In the genomic region with DNA sequence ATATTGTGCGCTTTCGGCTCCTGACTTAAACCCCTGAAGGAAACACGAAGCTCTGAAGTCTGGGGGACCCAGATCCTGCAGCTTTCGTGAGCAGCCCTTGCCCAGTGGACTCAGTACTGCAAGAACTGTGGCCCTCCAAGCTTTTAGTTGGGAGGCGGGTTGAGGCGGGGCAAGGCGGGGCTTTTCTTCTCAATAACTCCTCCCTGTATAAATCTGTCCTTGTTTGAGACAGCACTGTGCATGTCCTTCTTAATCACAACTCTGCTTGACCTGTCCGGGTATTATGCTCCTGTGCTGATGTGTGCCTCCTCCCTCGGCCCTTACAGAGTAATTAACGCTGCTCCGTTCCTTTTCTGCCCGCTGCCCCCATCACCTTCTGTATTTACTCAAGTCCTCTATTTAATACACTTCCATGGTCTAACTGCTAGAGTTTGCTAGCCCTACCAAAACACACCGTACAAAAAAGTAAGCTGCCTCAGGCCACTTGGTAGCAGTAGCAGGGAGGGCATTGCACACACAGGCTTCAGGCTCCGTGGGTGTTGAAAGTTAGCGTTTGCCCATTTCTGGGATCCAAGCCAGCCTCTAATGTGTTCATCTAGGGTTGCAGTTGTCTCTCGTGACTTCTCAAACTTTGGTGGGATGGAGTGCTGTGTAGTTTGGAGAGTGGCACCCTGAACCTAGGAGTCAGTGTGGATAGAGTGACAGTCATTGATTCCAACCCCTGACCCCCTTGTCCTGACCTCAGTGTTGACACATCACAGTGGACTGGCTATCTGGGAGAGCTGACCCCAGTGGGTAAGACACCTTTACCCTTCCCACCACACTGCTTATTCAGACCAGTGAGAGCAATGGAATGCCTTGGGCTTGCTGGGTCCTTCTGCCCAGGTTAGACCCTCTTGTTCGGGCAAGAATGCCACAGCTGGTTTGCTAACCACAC, we compare ENCODE assay signal across 13 mouse cellular contexts. TPM values are rescaled to one million over a fixed set of nuclear protein-coding genes. Genes with fewer than 3 reads are reported as not detected.
DNase-seq lines count a peak whose midpoint lies in the region; ATAC-seq and TF ChIP-seq lines count a peak whose summit lies in the region.
"Had no signal": no experiment of that assay in that cellular context is flagged by ENCODE, and none has a peak within 500 bp of the region (broad histone marks: within the 10 kb centered on the region; RNA-seq: fewer than 3 reads in every experiment).

No protein-coding gene starts in this region.

- H3K4me1 ChIP-seq in heart, adult 2 months (ENCODE audit: control insufficient read depth, insufficient read depth, low read length): peaks cover 9% of the 10 kb centered on the region
- peaks cover 33% of the 10 kb centered on the region for H3K4me1 ChIP-seq in embryonic facial prominence, embryonic 15.5 days
- peaks cover 10% of the 10 kb centered on the region for H3K4me1 ChIP-seq in liver, embryonic 11.5 days (replicated peaks; ENCODE audit: control insufficient read depth, insufficient read depth, low read length)
- H3K4me1 ChIP-seq in midbrain, embryonic 16.5 days (ENCODE audit: control insufficient read depth, insufficient read depth, low read length): no peaks in the 10 kb centered on the region

- H3K4me2 ChIP-seq in embryonic facial prominence, embryonic 15.5 days (replicated peaks): no peak overlapping the region
- no peak overlapping the region for H3K4me2 ChIP-seq in liver, embryonic 11.5 days
- H3K4me2 ChIP-seq in midbrain, embryonic 16.5 days (ENCODE audit: low read length): no peak overlapping the region

- TF ChIP-seq EP300 in heart, adult 2 months (IDR thresholded peaks at IDR 0.05; ENCODE audit: insufficient read depth, low read depth, low read length): no peak

- intact Hi-C loops in heart, adult 2 months (cut with DNase I): loop anchor here (5.0 kb wide), 3 partner anchors 400 to 490 kb away; no protein-coding TSS in a partner anchor
- intact Hi-C loops in heart, postnatal 25 days (cut with DNase I): loop anchor here (5.0 kb wide), 2 partner anchors 115 to 485 kb away; no protein-coding TSS in a partner anchor

- no peak overlapping the region for H3K4me3 ChIP-seq in heart, adult 2 months
- H3K4me3 ChIP-seq in embryonic facial prominence, embryonic 15.5 days (replicated peaks): no peak overlapping the region
- no peak overlapping the region for H3K4me3 ChIP-seq in liver, embryonic 11.5 days (ENCODE audit: low read depth, low read length)
- H3K4me3 ChIP-seq in midbrain, embryonic 16.5 days (ENCODE audit: low read depth, low read length): no peak overlapping the region
- H3K4me3 ChIP-seq: hindbrain, embryonic 10.5 days had no signal

- H3K9me3 ChIP-seq in embryonic facial prominence, embryonic 15.5 days (replicated peaks): no peaks in the 10 kb centered on the region
- no peaks in the 10 kb centered on the region for H3K9me3 ChIP-seq in liver, embryonic 11.5 days (ENCODE audit: control insufficient read depth, low read length)
- H3K9me3 ChIP-seq in midbrain, embryonic 16.5 days (replicated peaks; ENCODE audit: control insufficient read depth, low read length, poor library complexity, severe bottlenecking): 0 out of 2 replicates have a peak, but pooled peaks cover 4% of the 10 kb centered on the region
- H3K9me3 ChIP-seq: hindbrain, embryonic 10.5 days had no signal

- no peak for TF ChIP-seq POLR2A in heart, adult 2 months (IDR thresholded peaks at IDR 0.05; ENCODE audit: insufficient read depth, low read depth, low read length)

- TF ChIP-seq CTCF in heart, adult 2 months (IDR thresholded peaks at IDR 0.05): no peak

- no peaks in the 10 kb centered on the region for H3K79me2 ChIP-seq in heart, adult 2 months (replicated peaks; ENCODE audit: control insufficient read depth, insufficient read depth, low read length)

- no peaks in the 10 kb centered on the region for H3K27me3 ChIP-seq in heart, adult 2 months (ENCODE audit: control insufficient read depth, insufficient read depth, low read length)
- H3K27me3 ChIP-seq in embryonic facial prominence, embryonic 15.5 days: no peaks in the 10 kb centered on the region
- no peaks in the 10 kb centered on the region for H3K27me3 ChIP-seq in liver, embryonic 11.5 days (replicated peaks; ENCODE audit: control insufficient read depth, insufficient read depth, low read length)
- no peaks in the 10 kb centered on the region for H3K27me3 ChIP-seq in midbrain, embryonic 16.5 days (ENCODE audit: control insufficient read depth, insufficient read depth, low read depth, low read length)

- H3K9ac ChIP-seq in heart, adult 2 months (ENCODE audit: low read depth, low read length): no peak overlapping the region
- no peak overlapping the region for H3K9ac ChIP-seq in embryonic facial prominence, embryonic 15.5 days
- H3K9ac ChIP-seq in liver, embryonic 11.5 days (ENCODE audit: low read depth, low read length): no peak overlapping the region
- no peak overlapping the region for H3K9ac ChIP-seq in midbrain, embryonic 16.5 days (ENCODE audit: low read depth, low read length)

- H3K27ac ChIP-seq in heart, adult 2 months: peak overlapping the region; percentile 51
- H3K27ac ChIP-seq in embryonic facial prominence, embryonic 15.5 days (replicated peaks): peak overlapping the region; percentile 69
- 0 out of 2 replicates have a peak overlapping the region, but pooled peaks have one; percentile 22 for H3K27ac ChIP-seq in liver, embryonic 11.5 days (ENCODE audit: low read depth, low read length)
- H3K27ac ChIP-seq in midbrain, embryonic 16.5 days (ENCODE audit: low read length): no peak overlapping the region
- H3K27ac ChIP-seq: hindbrain, embryonic 10.5 days; macrophage had no signal

- DNase-seq in heart, adult 2 months: no peak
- no peak for DNase-seq in heart, postnatal 25 days (ENCODE audit: low spot score)
- peak; percentile 66 for DNase-seq in Muller cell, postnatal 12 days (ENCODE audit: inconsistent ontology term)
- no peak for DNase-seq in liver, embryonic 11.5 days (ENCODE audit: low spot score)
- DNase-seq in ovary, postnatal 36 days (ENCODE audit: low spot score): no peak
- DNase-seq: cerebellum, adult 18-20 months; layer of hippocampus, adult 9-11 months; right cerebral cortex, adult 18-20 months had no signal

- peak; percentile 36 for ATAC-seq in embryonic facial prominence, embryonic 15.5 days (ENCODE audit: insufficient number of reproducible peaks, low FRiP score, low TSS enrichment, low read depth)
- peak; percentile 36 for ATAC-seq in liver, embryonic 11.5 days (replicated peaks; ENCODE audit: low FRiP score)
- no peak for ATAC-seq in midbrain, embryonic 16.5 days
- ATAC-seq in monocyte, adult 5-6 weeks (replicated peaks; ENCODE audit: insufficient number of reproducible peaks, low FRiP score, low TSS enrichment, poor library complexity, severe bottlenecking): no peak

- peaks cover 11% of the 10 kb centered on the region for H3K36me3 ChIP-seq in heart, adult 2 months (ENCODE audit: control insufficient read depth, insufficient read depth, low read length)
- peaks cover 9% of the 10 kb centered on the region for H3K36me3 ChIP-seq in embryonic facial prominence, embryonic 15.5 days
- H3K36me3 ChIP-seq in liver, embryonic 11.5 days (ENCODE audit: control insufficient read depth, insufficient read depth, low read length): peaks cover 12% of the 10 kb centered on the region
- H3K36me3 ChIP-seq in midbrain, embryonic 16.5 days (ENCODE audit: control insufficient read depth, insufficient read depth, low read length): no peaks in the 10 kb centered on the region

- WGBS in heart, adult 2 months: 70% methylated on average over 17 of the region's 17 CpGs
- 60% methylated on average over 17 of the region's 17 CpGs for WGBS in embryonic facial prominence, embryonic 15.5 days
- 79% methylated on average over 17 of the region's 17 CpGs for WGBS in liver, embryonic 11.5 days
- 66% methylated on average over 17 of the region's 17 CpGs for WGBS in midbrain, embryonic 16.5 days

RNA-seq across cellular contexts. Expression of gene Ssr1, which starts 51.8 kb away (rescaled TPM):
- 10 to 100 TPM; 41.7 to 44.9 TPM for total RNA-seq in heart, adult 2 months (2021)
- polyA plus RNA-seq in heart, adult 2 months (2012; rRNA removed): 10.0 and 17.2 TPM in 2 replicates
- 10 to 100 TPM; 41.8 to 41.9 TPM for total RNA-seq in heart, postnatal 25 days (2021)
- 130 and 131 TPM in 2 replicates for polyA plus RNA-seq in embryonic facial prominence, embryonic 15.5 days (2015; fragmentation: Nextera tagmentation; extraction: Ambion mirVana)
- 143 and 166 TPM in 2 replicates for polyA plus RNA-seq in liver, embryonic 11.5 days (2014; fragmentation: Nextera tagmentation; extraction: Ambion mirVana)
- 69.2 and 71.1 TPM in 2 replicates for polyA plus RNA-seq in midbrain, embryonic 16.5 days (2015; fragmentation: Nextera tagmentation; extraction: Ambion mirVana)
- total RNA-seq in monocyte, adult 5-6 weeks (2017): 66.0 to 74.1 TPM (median 72.0 TPM) in 3 replicates

Comparison
In these comparisons a context has a peak if more than half of its experiments do, and no peak if none do; other contexts are left out.
1. ATAC-seq: peak in embryonic facial prominence, embryonic 15.5 days (single experiment) and liver, embryonic 11.5 days (single experiment); none in midbrain, embryonic 16.5 days (single experiment) and monocyte, adult 5-6 weeks (single experiment).